Mouse (Mus musculus) kidney, embryonic 16.5 days (tissue): ENCODE measurements around the gene Gpr37l1. TPM values are rescaled to one million over a fixed set of nuclear protein-coding genes. Genes with fewer than 3 reads are reported as not detected.

ENCODE experiments used
- polyA plus RNA-seq: library from polyadenylated mRNA; unstranded; fragments of >200 nt; fragmentation: Nextera tagmentation; extraction: Ambion mirVana; gene quantifications from 2 replicates; pipeline ENCODE4 v1.2.1, GENCODE M21; 2015

Gene Gpr37l1
- polyA plus RNA-seq, 1 experiment from 2014 or later, result not detected

Other genes starting within 250 kb of the Gpr37l1 start
- 5.4 and 6.1 TPM in 2 replicates for gene Ppp1r12b, start 211.7 kb downstream of the Gpr37l1 start, polyA plus RNA-seq
- 39.7 and 40.2 TPM in 2 replicates for gene Ube2t, start 205.1 kb downstream of the Gpr37l1 start, polyA plus RNA-seq
- 0.76 and 0.77 TPM in 2 replicates for gene Lgr6, start 62.4 kb downstream of the Gpr37l1 start, polyA plus RNA-seq
- 0.99 and 1.6 TPM in 2 replicates for gene Ptpn7, start 35.0 kb downstream of the Gpr37l1 start, polyA plus RNA-seq
- gene Arl8a, start 20.9 kb downstream of the Gpr37l1 start, polyA plus RNA-seq, result 42.9 and 46.7 TPM in 2 replicates
- gene Elf3, start 90.9 kb upstream of the Gpr37l1 start, polyA plus RNA-seq, result 41.8 and 44.1 TPM in 2 replicates
- gene Rnpep, start 116.4 kb upstream of the Gpr37l1 start, polyA plus RNA-seq, result 89.8 and 91.8 TPM in 2 replicates
- gene Timm17a, start 146.1 kb upstream of the Gpr37l1 start, polyA plus RNA-seq, result 201 and 206 TPM in 2 replicates
- 1.8 and 2.9 TPM in 2 replicates for gene Lmod1, start 157.1 kb upstream of the Gpr37l1 start, polyA plus RNA-seq
- 47.1 and 50.8 TPM in 2 replicates for gene Shisa4, start 207.6 kb upstream of the Gpr37l1 start, polyA plus RNA-seq